Mouse (Mus musculus): ENCODE results near the gene Slc4a8. TPM values are rescaled to one million over a fixed set of nuclear protein-coding genes. Genes with fewer than 3 reads are reported as not detected.

Slc4a8 gene
- polyA plus RNA-seq, 1 experiment from 2014 or later, result 1.2 TPM

DNA sequence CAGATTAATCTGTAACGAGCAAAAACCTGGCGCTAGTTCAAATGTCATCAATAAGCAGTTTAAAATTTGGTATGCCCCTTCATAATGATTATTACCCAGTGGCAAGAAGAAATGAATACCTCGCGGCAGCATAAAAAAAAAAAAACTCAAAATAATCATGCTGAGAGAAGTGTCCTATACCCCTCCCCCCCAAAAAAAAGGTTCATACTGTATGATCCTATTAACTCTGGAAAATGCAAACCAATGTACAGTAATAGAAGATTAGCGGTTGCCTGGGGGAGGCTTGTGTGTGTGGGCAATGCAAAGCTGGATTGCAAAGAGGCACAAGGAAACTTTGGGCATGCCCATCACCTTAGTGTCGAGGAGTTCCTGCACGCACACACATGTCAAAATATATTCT, 108.0 kb downstream of the Slc4a8 start, which contains the start of gene Scn8a:
Scn8a (plus strand) TSS at position 301 of the 400 bp plus-strand sequence.
- Histone ChIP-seq H3K9ac (no peak within 1 kb of the TSS), H3K4me1 (replicated peaks) (peaks cover 19% of the 10 kb centered on the region), H3K27ac (ENCODE audit: poor library complexity, severe bottlenecking) (no peak within 1 kb of the TSS), H3K4me2 (peak within 1 kb of the TSS; percentile 95), H3K36me3 (no peaks in the 10 kb centered on the region), H3K4me3 (peak within 1 kb of the TSS; percentile 72), H3K9me3 (replicated peaks) (0 out of 2 replicates have a peak, but pooled peaks cover 3% of the 10 kb centered on the region), H3K27me3 (replicated peaks) (peaks cover 71% of the 10 kb centered on the region)
- no peak for ATAC-seq (ENCODE audit: insufficient number of reproducible peaks, low FRiP score)
- WGBS, result 73% methylated on average over 7 of the region's 7 CpGs

DNA sequence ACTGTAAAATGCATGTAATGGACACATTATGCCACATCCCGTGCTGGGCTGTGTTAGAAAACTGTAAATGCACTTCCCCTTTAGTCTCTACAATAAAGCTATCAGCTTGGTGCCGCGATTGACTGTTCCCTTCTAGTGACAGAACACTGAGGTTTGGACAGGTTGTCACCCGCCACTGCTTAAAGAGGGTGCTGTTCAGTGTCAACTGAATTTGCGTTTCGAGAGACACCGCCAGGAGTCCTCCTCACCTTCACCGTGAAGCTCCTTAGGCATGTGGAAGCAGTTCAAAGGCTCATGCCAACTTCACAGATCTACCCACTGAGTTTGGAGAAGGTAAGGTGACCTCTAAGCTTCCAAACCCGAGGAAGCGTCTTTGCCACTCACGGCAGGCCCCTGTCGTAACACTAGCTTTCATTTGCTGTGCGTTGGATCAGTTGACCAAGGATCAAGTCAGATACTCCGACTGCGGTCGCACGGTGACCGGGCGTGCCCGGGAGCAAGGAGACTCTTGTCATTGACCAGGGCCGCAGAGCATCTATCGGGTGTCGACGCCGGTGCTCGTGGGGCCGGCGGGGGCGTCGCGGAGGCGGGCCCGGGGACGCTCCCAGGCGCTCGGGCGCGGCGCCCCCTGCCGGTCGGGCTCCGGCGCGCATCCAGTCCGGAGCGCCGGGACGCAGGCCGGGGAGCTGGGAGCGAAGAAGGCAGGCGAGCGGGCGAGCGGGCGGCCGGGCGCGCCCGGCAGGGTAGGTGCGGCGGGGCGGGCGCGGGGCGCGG, 108.6 kb downstream of the Slc4a8 start:
- Histone ChIP-seq H3K27me3 (replicated peaks) (peaks cover 74% of the 10 kb centered on the region), H3K9me3 (replicated peaks) (0 out of 2 replicates have a peak, but pooled peaks cover 3% of the 10 kb centered on the region), H3K36me3 (no peaks in the 10 kb centered on the region), H3K9ac (no peak overlapping the region), H3K27ac (ENCODE audit: poor library complexity, severe bottlenecking) (no peak overlapping the region), H3K4me1 (replicated peaks) (peaks cover 19% of the 10 kb centered on the region), H3K4me3 (peak overlapping the region; percentile 72), H3K4me2 (peak overlapping the region; percentile 95)
- 3% methylated on average over 63 of the region's 66 CpGs for WGBS
- peak; percentile 64 for ATAC-seq (ENCODE audit: insufficient number of reproducible peaks, low FRiP score)

DNA sequence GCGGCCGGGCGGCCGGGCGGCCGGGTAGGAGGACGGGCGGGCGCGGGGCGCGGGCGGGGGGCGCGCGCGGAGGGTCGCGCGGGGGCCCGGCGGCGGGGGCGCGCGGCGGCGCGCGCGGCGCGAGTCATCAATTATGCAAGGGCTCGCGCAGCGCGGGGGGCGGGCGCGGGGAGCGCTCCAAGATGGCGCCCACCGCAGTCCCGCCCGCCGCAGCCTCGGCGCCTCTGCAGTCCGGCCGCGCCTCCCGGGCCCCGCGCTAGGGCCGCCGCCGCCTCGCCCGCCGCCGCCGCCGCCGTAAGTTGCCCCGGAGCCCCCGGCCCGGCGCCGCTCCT, 109.2 kb downstream of the Slc4a8 start:
- Histone ChIP-seq H3K4me1 (replicated peaks) (peaks cover 19% of the 10 kb centered on the region), H3K36me3 (no peaks in the 10 kb centered on the region), H3K4me3 (peak overlapping the region; percentile 72), H3K27ac (ENCODE audit: poor library complexity, severe bottlenecking) (no peak overlapping the region), H3K27me3 (replicated peaks) (peaks cover 74% of the 10 kb centered on the region), H3K9ac (peak overlapping the region; percentile 66), H3K4me2 (peak overlapping the region; percentile 95), H3K9me3 (replicated peaks) (0 out of 2 replicates have a peak, but pooled peaks cover under 1% of the 10 kb centered on the region)
- peak; percentile 71 for ATAC-seq (ENCODE audit: insufficient number of reproducible peaks, low FRiP score)
- WGBS, result 20% methylated on average over 27 of the region's 69 CpGs

DNA sequence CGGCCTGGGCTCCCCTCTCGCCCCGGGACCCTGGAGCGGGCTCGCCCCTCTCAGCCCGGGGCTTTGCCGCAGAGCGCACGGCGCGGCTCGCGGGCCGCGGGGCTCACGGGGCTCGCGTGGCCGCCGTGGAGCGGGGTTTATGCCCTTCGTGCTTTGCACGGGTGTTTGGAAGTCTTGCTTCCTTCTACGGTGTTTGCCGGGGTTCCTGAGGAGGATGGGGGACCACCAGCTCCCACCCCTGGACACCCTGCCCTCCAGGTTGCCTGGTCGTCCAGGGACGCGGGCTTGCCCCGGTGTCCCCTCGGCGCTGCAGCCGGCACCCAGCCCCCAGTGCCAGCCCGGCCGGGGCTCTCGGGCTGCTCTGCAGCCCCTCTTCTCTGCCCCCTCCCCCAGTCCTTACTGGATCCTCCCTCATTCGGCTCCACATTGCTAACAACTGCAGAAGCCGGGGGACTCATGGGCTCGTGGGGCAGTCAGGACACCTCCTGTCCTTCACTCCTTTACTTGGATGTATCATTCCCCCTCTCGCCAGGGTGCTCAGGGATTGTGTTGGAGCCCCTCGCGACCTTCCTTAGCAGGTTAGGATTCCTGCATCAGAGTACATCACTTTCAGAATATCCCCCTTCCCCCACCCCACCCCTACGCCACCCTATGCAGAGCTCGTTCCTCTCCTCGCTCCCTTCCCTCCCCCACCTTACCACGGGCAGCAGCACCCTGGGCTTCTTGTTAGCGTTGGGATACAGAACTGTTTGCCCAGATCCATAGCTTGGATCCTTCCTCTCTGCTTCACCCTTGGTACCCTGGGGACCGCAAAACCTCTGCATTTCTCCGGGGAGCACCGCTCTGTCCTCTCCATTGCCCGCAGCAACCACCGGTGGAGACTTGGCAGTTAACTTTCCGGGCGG, 109.8 kb downstream of the Slc4a8 start:
- no peaks in the 10 kb centered on the region for H3K36me3 ChIP-seq
- WGBS, result 3% methylated on average over 48 of the region's 53 CpGs
- H3K27ac ChIP-seq (ENCODE audit: poor library complexity, severe bottlenecking), result no peak overlapping the region
- no peaks in the 10 kb centered on the region for H3K9me3 ChIP-seq (replicated peaks)
- ATAC-seq (ENCODE audit: insufficient number of reproducible peaks, low FRiP score), result peak; percentile 57
- peak overlapping the region; percentile 72 for H3K4me3 ChIP-seq
- peaks cover 19% of the 10 kb centered on the region for H3K4me1 ChIP-seq (replicated peaks)
- H3K4me2 ChIP-seq, result peak overlapping the region; percentile 95
- H3K9ac ChIP-seq, result peak overlapping the region; percentile 66
- H3K27me3 ChIP-seq (replicated peaks), result peaks cover 80% of the 10 kb centered on the region

DNA sequence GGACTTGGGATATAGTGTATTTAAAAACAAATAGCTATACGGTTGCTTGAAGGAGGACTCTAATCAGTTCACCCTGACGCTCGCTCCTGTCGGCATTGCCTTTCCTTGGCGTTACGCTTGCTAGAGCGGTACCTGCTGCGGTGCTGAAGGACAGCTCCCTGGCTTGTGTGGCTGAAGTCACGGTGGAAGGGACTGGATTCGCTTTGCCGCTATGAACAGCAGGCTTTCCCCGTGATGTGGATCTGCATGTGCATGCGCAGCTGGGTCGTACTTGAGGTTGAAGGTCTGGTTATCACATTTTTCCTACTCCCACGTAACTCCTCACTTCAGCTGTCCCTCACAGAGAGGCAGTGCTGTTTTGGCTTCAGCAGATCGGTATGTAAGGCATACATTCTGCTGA, 111.6 kb downstream of the Slc4a8 start:
- H3K4me3 ChIP-seq, result no peak overlapping the region
- 3% methylated on average over 16 of the region's 16 CpGs for WGBS
- no peaks in the 10 kb centered on the region for H3K9me3 ChIP-seq (replicated peaks)
- no peaks in the 10 kb centered on the region for H3K36me3 ChIP-seq
- peaks cover 92% of the 10 kb centered on the region for H3K27me3 ChIP-seq (replicated peaks)
- H3K9ac ChIP-seq, result no peak overlapping the region
- H3K4me2 ChIP-seq, result no peak overlapping the region
- peaks cover 19% of the 10 kb centered on the region for H3K4me1 ChIP-seq (replicated peaks)
- H3K27ac ChIP-seq (ENCODE audit: poor library complexity, severe bottlenecking), result no peak overlapping the region
- ATAC-seq (ENCODE audit: insufficient number of reproducible peaks, low FRiP score), result no peak

Other genes starting within 250 kb of the Slc4a8 start
- 23.7 and 24.5 TPM in 2 replicates for gene Tfcp2, start 209.7 kb upstream of the Slc4a8 start, polyA plus RNA-seq (2016; fragmentation: Nextera tagmentation; extraction: Ambion mirVana)
- 4.7 and 5.4 TPM in 2 replicates for gene Pou6f1, start 161.8 kb upstream of the Slc4a8 start, polyA plus RNA-seq (2016; fragmentation: Nextera tagmentation; extraction: Ambion mirVana)
- 193 and 200 TPM in 2 replicates for gene Dazap2, start 146.4 kb upstream of the Slc4a8 start, polyA plus RNA-seq (2016; fragmentation: Nextera tagmentation; extraction: Ambion mirVana)
- gene Smagp, start 124.8 kb upstream of the Slc4a8 start, polyA plus RNA-seq (2016; fragmentation: Nextera tagmentation; extraction: Ambion mirVana), result 15.0 and 18.0 TPM in 2 replicates
- gene Bin2, start 92.2 kb upstream of the Slc4a8 start, polyA plus RNA-seq (2016; fragmentation: Nextera tagmentation; extraction: Ambion mirVana), result 3.7 and 6.3 TPM in 2 replicates
- gene Cela1, start 73.8 kb upstream of the Slc4a8 start, polyA plus RNA-seq (2016; fragmentation: Nextera tagmentation; extraction: Ambion mirVana), result 1.4 and 1.6 TPM in 2 replicates
- 0.14 and 0.39 TPM in 2 replicates for gene Galnt6, start 32.4 kb upstream of the Slc4a8 start, polyA plus RNA-seq (2016; fragmentation: Nextera tagmentation; extraction: Ambion mirVana)
- gene Scn8a, start 108.1 kb downstream of the Slc4a8 start, polyA plus RNA-seq (2016; fragmentation: Nextera tagmentation; extraction: Ambion mirVana), result 0.54 and 0.69 TPM in 2 replicates

Measured in heart, embryonic 12.5 days (tissue).